9 mouse cellular contexts compared by ENCODE assay signal in the genomic region with DNA sequence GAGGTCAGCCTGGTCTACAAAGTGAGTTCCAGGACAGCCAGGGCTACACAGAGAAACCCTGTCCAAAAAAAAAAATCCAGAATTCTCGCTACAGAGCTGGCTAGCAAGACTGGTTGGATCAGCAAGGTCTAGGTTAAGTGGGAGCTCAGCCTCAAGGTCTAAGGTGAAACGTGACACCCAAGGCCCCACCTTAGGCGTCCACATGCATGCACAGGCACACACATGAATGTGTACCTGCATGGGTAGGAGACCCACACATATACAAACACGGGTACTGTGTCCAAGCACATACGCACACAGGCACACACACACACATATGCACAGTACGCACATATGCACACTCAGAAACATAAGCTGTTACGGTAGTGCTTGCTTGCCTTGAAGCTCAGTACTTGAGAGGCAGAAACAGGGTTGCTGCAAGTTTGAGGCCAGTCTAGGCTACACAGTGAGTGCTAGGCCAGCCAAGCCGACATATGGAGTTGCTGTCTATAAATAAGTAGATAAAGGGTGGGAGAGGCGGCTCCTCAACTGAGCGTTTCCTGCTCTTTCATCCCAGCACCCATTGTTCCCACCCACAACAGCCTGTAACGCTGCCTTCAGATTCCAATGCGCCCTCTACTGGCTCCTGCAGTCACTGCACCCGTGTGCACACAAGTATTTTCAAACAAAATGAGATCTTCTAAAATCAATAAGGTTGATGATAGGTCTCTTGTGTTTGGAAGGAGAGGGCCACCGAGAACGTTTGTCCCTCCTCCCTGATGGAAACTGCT. TPM values are rescaled to one million over a fixed set of nuclear protein-coding genes. Genes with fewer than 3 reads are reported as not detected.
A peak's percentile ranks its signal among the peaks of the same experiment; 100 is the strongest.
DNase-seq lines count a peak whose midpoint lies in the region; ATAC-seq lines count a peak whose summit lies in the region.
"Had no signal": no experiment of that assay in that cellular context is flagged by ENCODE, and none has a peak within 500 bp of the region (broad histone marks: within the 10 kb centered on the region; RNA-seq: fewer than 3 reads in every experiment).

No protein-coding gene starts in this region.

- no peak overlapping the region for H3K9ac ChIP-seq in hindbrain, embryonic 14.5 days
- no peak overlapping the region for H3K9ac ChIP-seq in hindbrain, embryonic 13.5 days
- H3K9ac ChIP-seq: heart, embryonic 15.5 days had no signal

- peaks cover 9% of the 10 kb centered on the region for H3K4me1 ChIP-seq in hindbrain, embryonic 14.5 days (replicated peaks; ENCODE audit: control insufficient read depth, insufficient read depth, low read length)
- H3K4me1 ChIP-seq in hindbrain, embryonic 13.5 days (replicated peaks): peaks cover 16% of the 10 kb centered on the region
- peaks cover 60% of the 10 kb centered on the region for H3K4me1 ChIP-seq in erythroblast, embryonic 14.5 days (ENCODE audit: control insufficient read depth)

- 54% methylated on average over 15 of the region's 15 CpGs for WGBS in hindbrain, embryonic 14.5 days
- WGBS in hindbrain, embryonic 13.5 days: 52% methylated on average over 15 of the region's 15 CpGs

- DNase-seq in hindbrain, embryonic 14.5 days (ENCODE audit: low spot score): peak; percentile 55
- DNase-seq in WW6 (ENCODE audit: low read depth, low spot score) (peak; percentile 67), liver (peak; percentile 83)
- DNase-seq in retina, embryonic 14.5 days (ENCODE audit: low spot score): peak; percentile 76
- DNase-seq in ovary, adult 18-20 months (ENCODE audit: low spot score): no peak

- no peak overlapping the region for H3K4me2 ChIP-seq in hindbrain, embryonic 14.5 days (replicated peaks)
- no peak overlapping the region for H3K4me2 ChIP-seq in hindbrain, embryonic 13.5 days
- H3K4me2 ChIP-seq: heart, embryonic 15.5 days had no signal

- H3K36me3 ChIP-seq in hindbrain, embryonic 14.5 days (replicated peaks; ENCODE audit: control insufficient read depth, insufficient read depth): no peaks in the 10 kb centered on the region
- H3K36me3 ChIP-seq in hindbrain, embryonic 13.5 days: no peaks in the 10 kb centered on the region
- peaks cover 6% of the 10 kb centered on the region for H3K36me3 ChIP-seq in erythroblast, embryonic 14.5 days (ENCODE audit: control insufficient read depth)
- H3K36me3 ChIP-seq: heart, embryonic 15.5 days had no signal

- no peak overlapping the region for H3K27ac ChIP-seq in hindbrain, embryonic 14.5 days
- H3K27ac ChIP-seq in hindbrain, embryonic 13.5 days: no peak overlapping the region
- H3K27ac ChIP-seq: heart, embryonic 15.5 days had no signal

- no peaks in the 10 kb centered on the region for H3K27me3 ChIP-seq in hindbrain, embryonic 14.5 days (ENCODE audit: control insufficient read depth, insufficient read depth, low read length)
- H3K27me3 ChIP-seq in hindbrain, embryonic 13.5 days: no peaks in the 10 kb centered on the region
- H3K27me3 ChIP-seq in erythroblast, embryonic 14.5 days (ENCODE audit: control insufficient read depth): peaks cover 4% of the 10 kb centered on the region
- H3K27me3 ChIP-seq: heart, embryonic 15.5 days had no signal

- no peak overlapping the region for H3K4me3 ChIP-seq in hindbrain, embryonic 14.5 days (replicated peaks; ENCODE audit: low read length)
- no peak overlapping the region for H3K4me3 ChIP-seq in hindbrain, embryonic 13.5 days
- H3K4me3 ChIP-seq in erythroblast, embryonic 14.5 days (replicated peaks): peak overlapping the region; percentile 1
- H3K4me3 ChIP-seq: heart, embryonic 15.5 days had no signal

- no peaks in the 10 kb centered on the region for H3K9me3 ChIP-seq in hindbrain, embryonic 14.5 days (ENCODE audit: control insufficient read depth, low read length)
- no peaks in the 10 kb centered on the region for H3K9me3 ChIP-seq in hindbrain, embryonic 13.5 days
- peaks cover 5% of the 10 kb centered on the region; the same call in 1 of the 2 replicates for H3K9me3 ChIP-seq in erythroblast, embryonic 14.5 days (ENCODE audit: control insufficient read depth, low read length)
- H3K9me3 ChIP-seq: heart, embryonic 15.5 days had no signal

- no peak for ATAC-seq in hindbrain, embryonic 14.5 days (ENCODE audit: low FRiP score)
- no peak for ATAC-seq in hindbrain, embryonic 13.5 days (ENCODE audit: low FRiP score)
- peak; percentile 58 for ATAC-seq in CD4-positive, CD25-positive, alpha-beta regulatory T cell, adult 4 months

RNA-seq across cellular contexts. Expression of a gene that starts 11.9 kb away (rescaled TPM):
- 1.2 and 1.3 TPM in 2 replicates for polyA plus RNA-seq in hindbrain, embryonic 14.5 days (2014; fragmentation: Nextera tagmentation; extraction: Ambion mirVana)
- 0.31 and 0.57 TPM in 2 replicates for polyA plus RNA-seq in hindbrain, embryonic 13.5 days (2015; fragmentation: Nextera tagmentation; extraction: Ambion mirVana)
- polyA plus RNA-seq in CD4-positive, CD25-positive, alpha-beta regulatory T cell, adult 4 months (2017; shearing (Covaris generic)): 1 to 10 TPM; 2.0 to 3.4 TPM
- polyA plus RNA-seq in erythroblast, embryonic 14.5 days (2012): not detected in 2 replicates

RNA-seq across cellular contexts. Expression of a gene that starts 16.6 kb away (rescaled TPM):
- polyA plus RNA-seq in hindbrain, embryonic 14.5 days (2014; fragmentation: Nextera tagmentation; extraction: Ambion mirVana): not detected in 2 replicates
- polyA plus RNA-seq in hindbrain, embryonic 13.5 days (2015; fragmentation: Nextera tagmentation; extraction: Ambion mirVana): 0.19 TPM in 1 of 2 replicates, not detected in the other
- not detected for polyA plus RNA-seq in CD4-positive, CD25-positive, alpha-beta regulatory T cell, adult 4 months (2017; shearing (Covaris generic))
- 0.09 and 0.37 TPM in 2 replicates for polyA plus RNA-seq in erythroblast, embryonic 14.5 days (2012)
- polyA plus RNA-seq: heart, embryonic 15.5 days had no signal

RNA-seq across cellular contexts. Expression of a gene that starts 24.7 kb away (rescaled TPM):
- 78.9 and 82.8 TPM in 2 replicates for polyA plus RNA-seq in hindbrain, embryonic 14.5 days (2014; fragmentation: Nextera tagmentation; extraction: Ambion mirVana)
- 96.0 and 96.7 TPM in 2 replicates for polyA plus RNA-seq in hindbrain, embryonic 13.5 days (2015; fragmentation: Nextera tagmentation; extraction: Ambion mirVana)
- polyA plus RNA-seq in CD4-positive, CD25-positive, alpha-beta regulatory T cell, adult 4 months (2017; shearing (Covaris generic)): 10 to 100 TPM; 33.3 to 62.9 TPM
- polyA plus RNA-seq in erythroblast, embryonic 14.5 days (2012): 11.3 and 19.7 TPM in 2 replicates
